Mouse (Mus musculus): ENCODE measurements around the gene Rnls. TPM values are rescaled to one million over a fixed set of nuclear protein-coding genes. Genes with fewer than 3 reads are reported as not detected.

The Rnls gene
- polyA plus RNA-seq, 1 experiment from 2014 or later, result 7.6 TPM

- ATAC-seq (ENCODE audit: low FRiP score, low read depth), result no peak
- 83% methylated on average over 8 of the region's 8 CpGs for WGBS
- Histone ChIP-seq H3K4me2 (replicated peaks) (no peak overlapping the region), H3K27me3 (no peaks in the 10 kb centered on the region; the same call in 1 of the 2 replicates), H3K9ac (no peak overlapping the region), H3K4me1 (peaks cover 14% of the 10 kb centered on the region), H3K27ac (no peak overlapping the region), H3K4me3 (no peak overlapping the region), H3K36me3 (no peaks in the 10 kb centered on the region), H3K9me3 (no peaks in the 10 kb centered on the region)
Observed at GRCm38 (mm10) chr19:33114631-33115295, 277.3 kb downstream of the Rnls start.

GRCm38 (mm10) chr19:33113746-33114145 lies 278.3 kb downstream of the Rnls start:
- ATAC-seq (ENCODE audit: low FRiP score, low read depth), result no peak
- Histone ChIP-seq H3K4me3 (no peak overlapping the region), H3K27me3 (peaks cover 3% of the 10 kb centered on the region; the same call in 1 of the 2 replicates), H3K4me1 (peaks cover 16% of the 10 kb centered on the region), H3K36me3 (no peaks in the 10 kb centered on the region), H3K27ac (no peak overlapping the region), H3K9ac (no peak overlapping the region), H3K9me3 (no peaks in the 10 kb centered on the region), H3K4me2 (replicated peaks) (no peak overlapping the region)
- WGBS, result 62% methylated on average over 7 of the region's 7 CpGs

- ATAC-seq (ENCODE audit: low FRiP score, low read depth), result peak; percentile 77
- H3K27ac ChIP-seq, result 0 out of 2 replicates have a peak overlapping the region, but pooled peaks have one; percentile 49
Observed at GRCm38 (mm10) chr19:33110404-33110803, 281.7 kb downstream of the Rnls start.

DNA sequence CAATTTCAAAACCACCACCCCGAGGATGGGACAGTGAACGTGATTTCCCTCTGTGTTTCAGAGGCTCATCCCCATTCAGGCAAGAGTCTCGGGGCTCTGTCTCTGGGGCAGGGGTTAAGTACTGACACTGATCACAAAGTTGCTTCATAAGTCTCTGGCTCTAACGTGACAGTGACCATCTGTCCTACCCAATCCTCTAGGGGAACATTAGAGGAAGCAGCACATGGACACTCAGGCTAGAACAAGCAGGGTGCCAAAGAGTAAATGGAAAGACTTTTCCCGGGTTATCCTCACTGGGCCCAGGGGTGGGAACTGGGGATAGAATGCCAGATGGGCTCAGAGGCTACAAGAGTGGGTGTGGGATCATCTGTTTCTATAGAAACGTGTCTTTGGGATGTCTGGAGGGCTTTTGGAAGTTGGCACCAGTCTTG lies 282.1 kb downstream of the Rnls start:
- Histone ChIP-seq H3K4me2 (replicated peaks) (no peak overlapping the region), H3K4me3 (no peak overlapping the region), H3K9ac (no peak overlapping the region), H3K27ac (no peak overlapping the region), H3K27me3 (peaks cover 20% of the 10 kb centered on the region; the same call in 1 of the 2 replicates), H3K36me3 (no peaks in the 10 kb centered on the region), H3K9me3 (no peaks in the 10 kb centered on the region), H3K4me1 (peaks cover 16% of the 10 kb centered on the region)
- peak; percentile 64 for ATAC-seq (ENCODE audit: low FRiP score, low read depth)
- WGBS, result 56% methylated on average over 6 of the region's 6 CpGs

More at GRCm38 (mm10) chr19:33110404-33110803, 281.7 kb downstream of the Rnls start:
- Histone ChIP-seq H3K4me2 (replicated peaks) (0 out of 2 replicates have a peak overlapping the region, but pooled peaks have one; percentile 7), H3K9ac (no peak overlapping the region), H3K27me3 (peaks cover 20% of the 10 kb centered on the region; the same call in 1 of the 2 replicates), H3K4me1 (peaks cover 16% of the 10 kb centered on the region), H3K4me3 (no peak overlapping the region), H3K36me3 (no peaks in the 10 kb centered on the region), H3K9me3 (no peaks in the 10 kb centered on the region)
- WGBS, result 30% methylated on average over 9 of the region's 9 CpGs

DNA sequence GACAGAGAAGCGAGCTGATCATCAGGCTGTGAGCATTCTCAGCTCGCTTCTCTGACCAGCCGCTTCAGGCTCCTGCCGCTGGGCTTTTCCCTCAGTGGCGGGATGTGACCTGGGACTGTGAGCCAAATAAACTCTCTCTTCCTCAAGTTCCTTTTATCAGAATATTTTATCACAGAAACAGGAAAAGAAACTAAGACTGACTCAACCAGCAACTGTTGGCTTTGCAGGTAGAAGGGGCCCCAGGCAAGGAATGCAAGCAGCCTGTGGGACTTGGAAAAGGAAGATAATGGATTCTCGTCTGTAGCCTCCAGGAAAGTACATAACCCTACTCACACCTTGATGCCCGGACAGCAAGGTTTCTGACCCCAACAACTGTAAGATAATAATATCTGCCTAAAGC lies 283.0 kb downstream of the Rnls start:
- peaks cover 16% of the 10 kb centered on the region for H3K4me1 ChIP-seq
- H3K4me2 ChIP-seq (replicated peaks), result no peak overlapping the region
- H3K27me3 ChIP-seq, result peaks cover 20% of the 10 kb centered on the region; the same call in 1 of the 2 replicates
- no peaks in the 10 kb centered on the region for H3K9me3 ChIP-seq
- H3K27ac ChIP-seq, result no peak overlapping the region
- H3K9ac ChIP-seq, result no peak overlapping the region
- no peak for ATAC-seq (ENCODE audit: low FRiP score, low read depth)
- no peaks in the 10 kb centered on the region for H3K36me3 ChIP-seq
- 83% methylated on average over 7 of the region's 7 CpGs for WGBS
- H3K4me3 ChIP-seq, result no peak overlapping the region

DNA sequence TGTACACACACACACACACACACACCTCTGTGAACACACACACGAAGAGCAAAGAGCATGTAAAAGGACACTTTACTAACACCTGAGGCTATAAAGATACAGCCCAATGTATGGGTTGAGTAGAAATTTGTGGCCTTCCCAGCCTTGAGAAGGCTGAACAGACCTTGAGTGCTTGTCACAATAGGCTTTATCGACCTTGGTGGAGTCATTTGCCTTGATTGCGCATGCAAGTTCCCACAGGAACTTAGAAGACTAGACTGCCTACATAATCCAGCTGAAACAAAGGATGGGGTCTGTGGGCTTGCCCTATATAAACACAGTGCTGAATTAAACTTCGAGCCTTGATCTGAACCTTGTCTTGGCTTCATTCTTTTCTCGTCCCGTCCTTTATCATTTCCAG lies 288.2 kb downstream of the Rnls start:
- no peak for ATAC-seq (ENCODE audit: low FRiP score, low read depth)
- 90% methylated on average over 6 of the region's 6 CpGs for WGBS

GRCm38 (mm10) chr19:33102783-33103139 lies 289.3 kb downstream of the Rnls start:
- 38% methylated on average over 7 of the region's 7 CpGs for WGBS
- Histone ChIP-seq H3K36me3 (no peaks in the 10 kb centered on the region), H3K9ac (no peak overlapping the region), H3K9me3 (no peaks in the 10 kb centered on the region), H3K4me3 (no peak overlapping the region), H3K4me1 (peaks cover 18% of the 10 kb centered on the region), H3K27ac (no peak overlapping the region), H3K27me3 (peaks cover 14% of the 10 kb centered on the region; the same call in 1 of the 2 replicates), H3K4me2 (replicated peaks) (no peak overlapping the region)
- peak; percentile 57 for ATAC-seq (ENCODE audit: low FRiP score, low read depth)

More for the DNA sequence above, 288.2 kb downstream of the Rnls start:
- Histone ChIP-seq H3K36me3 (no peaks in the 10 kb centered on the region), H3K27me3 (peaks cover 25% of the 10 kb centered on the region; the same call in 1 of the 2 replicates), H3K4me1 (peaks cover 18% of the 10 kb centered on the region), H3K27ac (no peak overlapping the region), H3K4me3 (no peak overlapping the region), H3K9me3 (no peaks in the 10 kb centered on the region), H3K9ac (no peak overlapping the region), H3K4me2 (replicated peaks) (no peak overlapping the region)

- no peak overlapping the region for H3K9ac ChIP-seq
- H3K27ac ChIP-seq, result no peak overlapping the region
- H3K4me2 ChIP-seq (replicated peaks), result no peak overlapping the region
- no peaks in the 10 kb centered on the region for H3K9me3 ChIP-seq
- no peak overlapping the region for H3K4me3 ChIP-seq
- 55% methylated on average over 7 of the region's 7 CpGs for WGBS
- peak; percentile 51; the same call in 1 of the 2 replicates for ATAC-seq (ENCODE audit: low FRiP score, low read depth)
- H3K36me3 ChIP-seq, result no peaks in the 10 kb centered on the region
- H3K4me1 ChIP-seq, result peaks cover 18% of the 10 kb centered on the region
- 0 out of 2 replicates have a peak, but pooled peaks cover 12% of the 10 kb centered on the region for H3K27me3 ChIP-seq
Observed at GRCm38 (mm10) chr19:33102008-33102782, 289.9 kb downstream of the Rnls start.

- Histone ChIP-seq H3K27ac (no peak overlapping the region), H3K27me3 (0 out of 2 replicates have a peak, but pooled peaks cover 7% of the 10 kb centered on the region), H3K9me3 (no peaks in the 10 kb centered on the region), H3K4me2 (replicated peaks) (no peak overlapping the region), H3K4me3 (no peak overlapping the region), H3K36me3 (no peaks in the 10 kb centered on the region), H3K9ac (no peak overlapping the region), H3K4me1 (peaks cover 18% of the 10 kb centered on the region)
- 64% methylated on average over 13 of the region's 13 CpGs for WGBS
- ATAC-seq (ENCODE audit: low FRiP score, low read depth), result no peak
Observed at GRCm38 (mm10) chr19:33101093-33102007, 290.7 kb downstream of the Rnls start.

DNA sequence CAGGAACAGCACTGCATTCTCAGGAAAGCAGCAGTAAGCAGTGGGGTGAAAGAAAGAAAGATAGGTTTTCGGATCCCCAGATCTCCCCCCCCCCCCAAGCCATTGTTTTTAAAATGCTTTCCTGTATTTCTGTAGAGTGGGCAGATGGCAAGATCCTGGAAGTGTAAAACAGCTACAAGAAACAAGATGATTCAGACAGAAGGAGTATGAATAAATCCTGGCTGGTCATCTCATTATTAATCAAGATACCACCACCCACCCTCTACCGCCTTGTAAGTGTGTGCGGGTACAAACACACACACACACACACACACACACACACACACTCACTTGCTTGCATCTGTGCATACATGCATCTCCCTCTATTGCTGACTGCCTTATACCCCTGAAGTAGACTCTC lies 291.5 kb downstream of the Rnls start:
- Histone ChIP-seq H3K9ac (no peak overlapping the region), H3K9me3 (no peaks in the 10 kb centered on the region), H3K4me3 (no peak overlapping the region), H3K27me3 (0 out of 2 replicates have a peak, but pooled peaks cover 7% of the 10 kb centered on the region), H3K4me2 (replicated peaks) (no peak overlapping the region), H3K4me1 (peaks cover 18% of the 10 kb centered on the region), H3K36me3 (no peaks in the 10 kb centered on the region), H3K27ac (no peak overlapping the region)
- no peak for ATAC-seq (ENCODE audit: low FRiP score, low read depth)
- 70% methylated on average over 3 of the region's 3 CpGs for WGBS

GRCm38 (mm10) chr19:33100031-33100430 lies 292.1 kb downstream of the Rnls start:
- Histone ChIP-seq H3K4me3 (no peak overlapping the region), H3K27me3 (0 out of 2 replicates have a peak, but pooled peaks cover 7% of the 10 kb centered on the region), H3K36me3 (no peaks in the 10 kb centered on the region), H3K4me2 (replicated peaks) (no peak overlapping the region), H3K27ac (no peak overlapping the region), H3K9me3 (no peaks in the 10 kb centered on the region), H3K9ac (no peak overlapping the region), H3K4me1 (peaks cover 18% of the 10 kb centered on the region)
- 45% methylated on average over 4 of the region's 4 CpGs for WGBS
- 0 out of 2 replicates have a peak, but pooled peaks have one; percentile 28 for ATAC-seq (ENCODE audit: low FRiP score, low read depth)
